In the genomic region with DNA sequence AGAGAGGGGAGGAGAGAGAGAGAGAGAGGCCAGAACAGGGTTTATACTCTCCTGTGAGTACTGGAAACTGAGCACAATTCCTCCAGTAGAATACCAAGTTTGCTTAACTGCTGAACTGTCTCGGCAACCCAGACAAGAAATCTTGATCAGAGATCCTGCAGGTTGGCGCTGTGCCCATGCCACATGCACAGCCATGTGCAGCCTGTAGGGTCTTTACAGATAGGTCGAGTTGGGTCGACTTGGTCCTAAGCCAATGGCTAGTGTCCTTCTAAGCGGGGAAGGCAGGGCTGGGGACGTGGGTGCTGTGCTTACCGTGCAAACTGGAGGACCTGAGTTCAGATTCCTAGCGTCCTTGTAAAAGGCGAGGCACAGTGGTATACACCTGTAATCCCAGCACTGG, we compare ENCODE assay signal across 14 mouse cellular contexts. TPM values are rescaled to one million over a fixed set of nuclear protein-coding genes. Genes with fewer than 3 reads are reported as not detected.
DNase-seq lines count a peak whose midpoint lies in the region; ATAC-seq and TF ChIP-seq lines count a peak whose summit lies in the region.
"Had no signal": no experiment of that assay in that cellular context is flagged by ENCODE, and none has a peak within 500 bp of the region (broad histone marks: within the 10 kb centered on the region; RNA-seq: fewer than 3 reads in every experiment).

No protein-coding gene starts in this region.

- 77% methylated on average over 9 of the region's 9 CpGs for WGBS in heart, embryonic 10.5 days
- WGBS in lung, postnatal 0 days = 61% methylated on average over 9 of the region's 9 CpGs
- WGBS in limb, embryonic 13.5 days = 77% methylated on average over 9 of the region's 9 CpGs

- no peak overlapping the region for H3K4me3 ChIP-seq in heart, embryonic 10.5 days
- H3K4me3 ChIP-seq in lung, postnatal 0 days (ENCODE audit: low read depth, low read length) = no peak overlapping the region
- no peak overlapping the region for H3K4me3 ChIP-seq in bone marrow macrophage, adult 2 months (ENCODE audit: insufficient read depth, low read length)
- H3K4me3 ChIP-seq in limb, embryonic 13.5 days = no peak overlapping the region
- H3K4me3 ChIP-seq: forebrain, embryonic 12.5 days; heart, embryonic 13.5 days; hindbrain, embryonic 15.5 days; liver, embryonic 13.5 days had no signal

- H3K27ac ChIP-seq in heart, embryonic 10.5 days = 0 out of 2 replicates have a peak overlapping the region, but pooled peaks have one; percentile 7
- H3K27ac ChIP-seq in lung, postnatal 0 days (ENCODE audit: low read length) = 0 out of 2 replicates have a peak overlapping the region, but pooled peaks have one; percentile 49
- H3K27ac ChIP-seq in bone marrow macrophage, adult 2 months (ENCODE audit: insufficient read depth, low read depth, low read length) = peak overlapping the region; percentile 13; the same call in 1 of the 2 replicates
- H3K27ac ChIP-seq in limb, embryonic 13.5 days = no peak overlapping the region
- H3K27ac ChIP-seq: forebrain, embryonic 12.5 days; heart, embryonic 13.5 days; hindbrain, embryonic 15.5 days; liver, embryonic 13.5 days had no signal

- no peak for TF ChIP-seq CTCF in lung, postnatal 0 days (IDR thresholded peaks at IDR 0.05)
- no peak for TF ChIP-seq CTCF in bone marrow macrophage, adult 2 months (IDR thresholded peaks at IDR 0.05; ENCODE audit: low read depth, low read length)

- H3K4me1 ChIP-seq in heart, embryonic 10.5 days = peaks cover 63% of the 10 kb centered on the region
- H3K4me1 ChIP-seq in lung, postnatal 0 days (ENCODE audit: insufficient read depth, low read depth, low read length) = peaks cover 22% of the 10 kb centered on the region; the same call in 1 of the 2 replicates
- H3K4me1 ChIP-seq in bone marrow macrophage, adult 2 months (ENCODE audit: control insufficient read depth, insufficient read depth, low read length) = peaks cover 67% of the 10 kb centered on the region
- H3K4me1 ChIP-seq in limb, embryonic 13.5 days = peaks cover 43% of the 10 kb centered on the region

- DNase-seq in heart, embryonic 10.5 days (ENCODE audit: low spot score) = no peak
- no peak for DNase-seq in heart, postnatal 25 days (ENCODE audit: low spot score)
- no peak for DNase-seq in lung, postnatal 0 days (ENCODE audit: low spot score)
- DNase-seq in lung, postnatal 4 days = no peak
- DNase-seq: cerebellum, adult 18-20 months; liver, embryonic 13.5 days; midbrain, embryonic 14.5 days; right cerebral cortex, postnatal 25 days had no signal

- no peaks in the 10 kb centered on the region for H3K36me3 ChIP-seq in heart, embryonic 10.5 days
- H3K36me3 ChIP-seq in lung, postnatal 0 days (ENCODE audit: insufficient read depth, low read length) = no peaks in the 10 kb centered on the region
- H3K36me3 ChIP-seq in limb, embryonic 13.5 days = no peaks in the 10 kb centered on the region
- H3K36me3 ChIP-seq: forebrain, embryonic 12.5 days; heart, embryonic 13.5 days; hindbrain, embryonic 15.5 days; liver, embryonic 13.5 days had no signal

- H3K9me3 ChIP-seq in heart, embryonic 10.5 days = no peaks in the 10 kb centered on the region
- no peaks in the 10 kb centered on the region for H3K9me3 ChIP-seq in lung, postnatal 0 days (ENCODE audit: low read length)
- no peaks in the 10 kb centered on the region for H3K9me3 ChIP-seq in limb, embryonic 13.5 days
- H3K9me3 ChIP-seq: forebrain, embryonic 12.5 days; heart, embryonic 13.5 days; hindbrain, embryonic 15.5 days; liver, embryonic 13.5 days had no signal

- no peak overlapping the region for H3K4me2 ChIP-seq in lung, postnatal 0 days (replicated peaks; ENCODE audit: low read depth, low read length)
- no peak overlapping the region for H3K4me2 ChIP-seq in limb, embryonic 13.5 days (replicated peaks)
- H3K4me2 ChIP-seq: forebrain, embryonic 12.5 days; heart, embryonic 13.5 days; hindbrain, embryonic 15.5 days; liver, embryonic 13.5 days had no signal

- ATAC-seq in lung, postnatal 0 days = no peak
- ATAC-seq in limb, embryonic 13.5 days (ENCODE audit: low FRiP score, low read depth) = no peak
- ATAC-seq in CD4-positive, CD25-positive, alpha-beta regulatory T cell, adult 4 months = no peak

- no peak for TF ChIP-seq EP300 in lung, postnatal 0 days (IDR thresholded peaks at IDR 0.05)

- peaks cover 43% of the 10 kb centered on the region; the same call in 1 of the 2 replicates for H3K27me3 ChIP-seq in heart, embryonic 10.5 days (ENCODE audit: insufficient read depth, poor library complexity, severe bottlenecking)
- no peaks in the 10 kb centered on the region for H3K27me3 ChIP-seq in lung, postnatal 0 days (replicated peaks; ENCODE audit: insufficient read depth, low read length)
- peaks cover 10% of the 10 kb centered on the region; the same call in 1 of the 2 replicates for H3K27me3 ChIP-seq in limb, embryonic 13.5 days
- H3K27me3 ChIP-seq: hindbrain, embryonic 15.5 days had no signal

- no peak for TF ChIP-seq POLR2A in bone marrow macrophage, adult 2 months (IDR thresholded peaks at IDR 0.05; ENCODE audit: borderline replicate concordance, low read depth, low read length)

- intact Hi-C loops in heart, postnatal 25 days (cut with DNase I) = no loop called here

- H3K9ac ChIP-seq in lung, postnatal 0 days (replicated peaks; ENCODE audit: low read depth) = no peak overlapping the region
- H3K9ac ChIP-seq in limb, embryonic 13.5 days = 0 out of 2 replicates have a peak overlapping the region, but pooled peaks have one; percentile 14
- H3K9ac ChIP-seq: forebrain, embryonic 12.5 days; heart, embryonic 13.5 days; hindbrain, embryonic 15.5 days; liver, embryonic 13.5 days had no signal

RNA-seq across cellular contexts. Expression of a gene that starts 15.0 kb away (rescaled TPM):
- 6.9 and 10.6 TPM in 2 replicates for polyA plus RNA-seq in heart, embryonic 10.5 days (2016; fragmentation: Nextera tagmentation; extraction: Ambion mirVana)
- total RNA-seq in heart, postnatal 25 days (2021) = 1 to 10 TPM; 5.2 to 6.3 TPM
- polyA plus RNA-seq in lung, postnatal 0 days (2015; fragmentation: Nextera tagmentation; extraction: Ambion mirVana) = 27.5 and 57.0 TPM in 2 replicates
- polyA plus RNA-seq in bone marrow macrophage, adult 2 months (2012; ENCODE audit: insufficient read depth, insufficient read length, missing spikeins) = 6.9 and 7.1 TPM in 2 replicates
- polyA plus RNA-seq in limb, embryonic 13.5 days (2015; fragmentation: Nextera tagmentation; extraction: Ambion mirVana) = 15.6 and 15.8 TPM in 2 replicates
- 10 to 100 TPM; 34.4 to 35.5 TPM for polyA plus RNA-seq in CD4-positive, CD25-positive, alpha-beta regulatory T cell, adult 4 months (2017; shearing (Covaris generic))

RNA-seq across cellular contexts. Expression of a gene that starts 31.3 kb away (rescaled TPM):
- polyA plus RNA-seq in heart, embryonic 10.5 days (2016; fragmentation: Nextera tagmentation; extraction: Ambion mirVana) = 34.0 and 38.5 TPM in 2 replicates
- 10 to 100 TPM; 18.1 to 18.2 TPM for total RNA-seq in heart, postnatal 25 days (2021)
- polyA plus RNA-seq in lung, postnatal 0 days (2015; fragmentation: Nextera tagmentation; extraction: Ambion mirVana) = 88.6 and 89.5 TPM in 2 replicates
- 35.4 and 37.1 TPM in 2 replicates for polyA plus RNA-seq in bone marrow macrophage, adult 2 months (2012; ENCODE audit: insufficient read depth, insufficient read length, missing spikeins)
- polyA plus RNA-seq in limb, embryonic 13.5 days (2015; fragmentation: Nextera tagmentation; extraction: Ambion mirVana) = 34.4 and 35.7 TPM in 2 replicates
- 10 to 100 TPM; 34.3 to 38.8 TPM for polyA plus RNA-seq in CD4-positive, CD25-positive, alpha-beta regulatory T cell, adult 4 months (2017; shearing (Covaris generic))
